Mouse (Mus musculus) gastrocnemius, adult 18-20 months (tissue): ENCODE measurements around the gene Sdhd. TPM values are rescaled to one million over a fixed set of nuclear protein-coding genes. Genes with fewer than 3 reads are reported as not detected.

Experiments
- total RNA-seq, 2 experiments: library from RNA; stranded (reverse); gene quantifications; 2 replicates each; pipeline ENCODE4 v1.2.3; 2021

The Sdhd gene
- total RNA-seq, 2 experiments from 2014 or later = 300 to 329 TPM

Other genes starting within 250 kb of the Sdhd start
- gene Plet1, start 109.3 kb downstream of the Sdhd start, total RNA-seq = not detected
- gene Pts, start 75.1 kb downstream of the Sdhd start, total RNA-seq = 10 to 100 TPM; 11.0 to 12.2 TPM
- 1 to 10 TPM; 1.0 to 2.0 TPM for gene Il18, start 49.0 kb downstream of the Sdhd start, total RNA-seq
- gene Bco2, start 48.6 kb downstream of the Sdhd start, total RNA-seq = under 1 TPM; 0.27 to 0.55 TPM
- not detected for gene Tex12, start 42.5 kb downstream of the Sdhd start, total RNA-seq
- 100 to 1,000 TPM; 223 to 226 TPM for gene Timm8b, start 98 bp upstream of the Sdhd start, total RNA-seq
- gene Pih1d2, start 13.5 kb upstream of the Sdhd start, total RNA-seq = under 1 TPM; 0.18 to 0.38 TPM
- 10 to 100 TPM; 11.1 to 11.6 TPM for gene Nkapd1, start 13.7 kb upstream of the Sdhd start, total RNA-seq
- 100 to 1,000 TPM; 175 to 192 TPM for gene Dlat, start 56.0 kb upstream of the Sdhd start, total RNA-seq
- 1 to 10 TPM; 2.1 to 4.7 TPM for gene Dixdc1, start 135.7 kb upstream of the Sdhd start, total RNA-seq
- 1 to 10 TPM; 4.5 to 5.6 TPM for gene 2310030G06Rik, start 142.7 kb upstream of the Sdhd start, total RNA-seq
- gene Cryab, start 147.5 kb upstream of the Sdhd start, total RNA-seq = 1,000 to 10,000 TPM; 1,743 to 2,314 TPM
- gene Hspb2, start 148.5 kb upstream of the Sdhd start, total RNA-seq = 100 to 1,000 TPM; 120 to 134 TPM
- 1 to 10 TPM; 4.2 to 4.4 TPM for gene Fdxacb1, start 164.4 kb upstream of the Sdhd start, total RNA-seq
- 10 to 100 TPM; 10.3 to 10.8 TPM for gene Alg9, start 171.2 kb upstream of the Sdhd start, total RNA-seq
- gene 1110032A03Rik, start 171.7 kb upstream of the Sdhd start, total RNA-seq = 10 to 100 TPM; 13.7 to 18.9 TPM
- 1 to 10 TPM; 4.3 to 5.4 TPM for gene Ppp2r1b, start 241.5 kb upstream of the Sdhd start, total RNA-seq